ENCODE assay signal across 11 mouse cellular contexts in the genomic region with DNA sequence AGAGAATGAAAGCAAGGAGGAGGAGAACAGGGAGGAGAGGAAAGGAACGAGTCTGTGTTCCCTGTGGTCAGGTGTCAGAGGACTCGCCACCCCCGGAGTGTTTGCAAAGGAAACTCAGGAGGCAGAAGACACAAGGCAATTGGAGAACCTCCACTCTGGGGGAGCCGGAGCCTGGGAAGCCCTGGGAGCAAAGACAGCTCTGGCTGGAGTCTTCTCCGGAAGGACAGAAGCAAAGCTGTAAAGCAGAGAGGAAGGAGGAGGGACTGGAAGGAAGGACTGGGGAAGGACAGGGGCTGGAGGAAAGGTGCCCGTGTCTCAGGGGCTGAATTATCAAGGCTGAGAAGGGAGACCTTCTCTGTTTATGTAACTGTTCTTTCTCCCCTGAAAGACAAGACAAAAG.
DNase-seq lines count a peak whose midpoint lies in the region; ATAC-seq and TF ChIP-seq lines count a peak whose summit lies in the region.
"Had no signal": no experiment of that assay in that cellular context is flagged by ENCODE, and none has a peak within 500 bp of the region (broad histone marks: within the 10 kb centered on the region; RNA-seq: fewer than 3 reads in every experiment).

No protein-coding gene starts in this region.

- no peak for TF ChIP-seq POLR2A in limb, embryonic 14.5 days (IDR thresholded peaks at IDR 0.05; ENCODE audit: borderline replicate concordance, extremely low read depth, insufficient read depth, insufficient read length)

- H3K36me3 ChIP-seq in heart, embryonic 12.5 days: no peaks in the 10 kb centered on the region
- no peaks in the 10 kb centered on the region for H3K36me3 ChIP-seq in heart, embryonic 16.5 days (ENCODE audit: control insufficient read depth, insufficient read depth)
- H3K36me3 ChIP-seq in limb, embryonic 14.5 days (ENCODE audit: control insufficient read depth, insufficient read depth, low read length): no peaks in the 10 kb centered on the region
- no peaks in the 10 kb centered on the region for H3K36me3 ChIP-seq in forebrain, embryonic 12.5 days (replicated peaks)

- 0 out of 2 replicates have a peak, but pooled peaks cover 5% of the 10 kb centered on the region for H3K4me1 ChIP-seq in heart, embryonic 12.5 days (replicated peaks)
- H3K4me1 ChIP-seq in heart, embryonic 16.5 days (ENCODE audit: control insufficient read depth, insufficient read depth, low read length): no peaks in the 10 kb centered on the region
- H3K4me1 ChIP-seq in limb, embryonic 14.5 days (ENCODE audit: control insufficient read depth, insufficient read depth, low read length): no peaks in the 10 kb centered on the region
- 0 out of 2 replicates have a peak, but pooled peaks cover 3% of the 10 kb centered on the region for H3K4me1 ChIP-seq in forebrain, embryonic 12.5 days

- peak overlapping the region; percentile 53 for H3K4me2 ChIP-seq in heart, embryonic 12.5 days
- H3K4me2 ChIP-seq in heart, embryonic 16.5 days (ENCODE audit: low read depth, low read length): peak overlapping the region; percentile 42
- 0 out of 2 replicates have a peak overlapping the region, but pooled peaks have one; percentile 13 for H3K4me2 ChIP-seq in limb, embryonic 14.5 days (replicated peaks; ENCODE audit: low read depth, low read length, severe bottlenecking)
- no peak overlapping the region for H3K4me2 ChIP-seq in forebrain, embryonic 12.5 days

- 0 out of 2 replicates have a peak, but pooled peaks cover 3% of the 10 kb centered on the region for H3K9me3 ChIP-seq in heart, embryonic 12.5 days (replicated peaks)
- H3K9me3 ChIP-seq in heart, embryonic 16.5 days (replicated peaks; ENCODE audit: control insufficient read depth, low read length): no peaks in the 10 kb centered on the region
- no peaks in the 10 kb centered on the region for H3K9me3 ChIP-seq in limb, embryonic 14.5 days (ENCODE audit: control insufficient read depth, low read length)
- no peaks in the 10 kb centered on the region for H3K9me3 ChIP-seq in forebrain, embryonic 12.5 days

- no peak overlapping the region for H3K4me3 ChIP-seq in heart, embryonic 12.5 days
- H3K4me3 ChIP-seq in heart, embryonic 16.5 days (ENCODE audit: low read length): peak overlapping the region; percentile 13; the same call in 1 of the 2 replicates
- H3K4me3 ChIP-seq in limb, embryonic 14.5 days (replicated peaks; ENCODE audit: low read length): no peak overlapping the region
- H3K4me3 ChIP-seq in forebrain, embryonic 12.5 days (replicated peaks): no peak overlapping the region

- H3K27me3 ChIP-seq in heart, embryonic 12.5 days (replicated peaks): no peaks in the 10 kb centered on the region
- no peaks in the 10 kb centered on the region for H3K27me3 ChIP-seq in heart, embryonic 16.5 days (ENCODE audit: control insufficient read depth, insufficient read depth, low read length)
- H3K27me3 ChIP-seq in limb, embryonic 14.5 days (ENCODE audit: control insufficient read depth, insufficient read depth, low read length): no peaks in the 10 kb centered on the region
- H3K27me3 ChIP-seq in forebrain, embryonic 12.5 days: no peaks in the 10 kb centered on the region
- H3K27me3 ChIP-seq: CH12.LX had no signal

- ATAC-seq in heart, embryonic 12.5 days (ENCODE audit: insufficient number of reproducible peaks, low FRiP score): no peak
- no peak for ATAC-seq in heart, embryonic 16.5 days (replicated peaks; ENCODE audit: extremely low read depth, insufficient read depth, low FRiP score)
- ATAC-seq in limb, embryonic 14.5 days (ENCODE audit: low FRiP score, low read depth): no peak
- ATAC-seq in forebrain, embryonic 12.5 days (ENCODE audit: low FRiP score): no peak

- WGBS in heart, embryonic 12.5 days: 10% methylated on average over 6 of the region's 6 CpGs
- WGBS in heart, embryonic 16.5 days: 16% methylated on average over 6 of the region's 6 CpGs
- WGBS in limb, embryonic 14.5 days: 28% methylated on average over 6 of the region's 6 CpGs
- 51% methylated on average over 6 of the region's 6 CpGs for WGBS in forebrain, embryonic 12.5 days

- H3K27ac ChIP-seq in heart, embryonic 12.5 days (ENCODE audit: poor library complexity, severe bottlenecking): no peak overlapping the region
- H3K27ac ChIP-seq in heart, embryonic 16.5 days (ENCODE audit: low read length): no peak overlapping the region
- no peak overlapping the region for H3K27ac ChIP-seq in limb, embryonic 14.5 days (replicated peaks; ENCODE audit: low read depth, low read length)
- H3K27ac ChIP-seq in forebrain, embryonic 12.5 days: no peak overlapping the region

- DNase-seq in heart, adult 9 months (ENCODE audit: low spot score in 2 of 2): no peak
- DNase-seq in adrenal gland, postnatal 25 days: peak; percentile 15
- no peak for DNase-seq in limb, embryonic 14.5 days (ENCODE audit: low spot score)
- no peak for DNase-seq in right cerebral cortex, adult 2 months (ENCODE audit: low spot score in 2 of 2)
- DNase-seq in frontal cortex, postnatal 14 days (ENCODE audit: low spot score in 2 of 2): no peak
- DNase-seq: cerebellum, postnatal 36 days; layer of hippocampus, adult 9-11 months had no signal

- H3K9ac ChIP-seq in heart, embryonic 12.5 days: 0 out of 2 replicates have a peak overlapping the region, but pooled peaks have one; percentile 38
- H3K9ac ChIP-seq in heart, embryonic 16.5 days (ENCODE audit: low read length): peak overlapping the region; percentile 22; the same call in 1 of the 2 replicates
- H3K9ac ChIP-seq in limb, embryonic 14.5 days (ENCODE audit: low read depth, low read length, severe bottlenecking): no peak overlapping the region
- H3K9ac ChIP-seq in forebrain, embryonic 12.5 days: no peak overlapping the region

Comparison
In these comparisons a context has a peak if more than half of its experiments do, and no peak if none do; other contexts are left out.
1. H3K9ac ChIP-seq: peak in heart, embryonic 12.5 days (single experiment) and heart, embryonic 16.5 days (single experiment); none in limb, embryonic 14.5 days (single experiment) and forebrain, embryonic 12.5 days (single experiment).